Mouse (Mus musculus): ENCODE data around the gene Plekha5. TPM values are rescaled to one million over a fixed set of nuclear protein-coding genes. Genes with fewer than 3 reads are reported as not detected.

Plekha5 gene
- polyA plus RNA-seq, 1 experiment: 56.6 TPM

- H3K36me3 ChIP-seq (ENCODE audit: control insufficient read depth, insufficient read depth, low read length): no peaks in the 10 kb centered on the region; the same call in 1 of the 2 replicates
Observed at GRCm38 (mm10) chr6:140546095-140546494, 122.2 kb downstream of the Plekha5 start.

GRCm38 (mm10) chr6:140546648-140547201 lies 122.9 kb downstream of the Plekha5 start:
- Histone ChIP-seq H3K4me1 (ENCODE audit: control insufficient read depth, insufficient read depth, low read length) (peaks cover 4% of the 10 kb centered on the region; the same call in 1 of the 2 replicates), H3K27ac (ENCODE audit: control insufficient read depth, insufficient read depth, low read depth, low read length) (no peak overlapping the region), H3K27me3 (ENCODE audit: control insufficient read depth, insufficient read depth, low read length) (no peaks in the 10 kb centered on the region), H3K36me3 (ENCODE audit: control insufficient read depth, insufficient read depth, low read length) (no peaks in the 10 kb centered on the region; the same call in 1 of the 2 replicates), H3K4me3 (ENCODE audit: control insufficient read depth, low read depth, low read length) (no peak overlapping the region)
- no peak for TF ChIP-seq POLR2A (IDR thresholded peaks at IDR 0.05; ENCODE audit: control insufficient read depth, low read depth, low read length)
- no peak for TF ChIP-seq CTCF (IDR thresholded peaks at IDR 0.05; ENCODE audit: control insufficient read depth, insufficient read depth, insufficient replicate concordance, low read depth, low read length)

More at GRCm38 (mm10) chr6:140546095-140546494, 122.2 kb downstream of the Plekha5 start:
- no peaks in the 10 kb centered on the region for H3K27me3 ChIP-seq (ENCODE audit: control insufficient read depth, insufficient read depth, low read length)
- H3K27ac ChIP-seq (ENCODE audit: control insufficient read depth, insufficient read depth, low read depth, low read length): no peak overlapping the region
- TF ChIP-seq CTCF (IDR thresholded peaks at IDR 0.05; ENCODE audit: control insufficient read depth, insufficient read depth, insufficient replicate concordance, low read depth, low read length) (no peak), POLR2A (IDR thresholded peaks at IDR 0.05; ENCODE audit: control insufficient read depth, low read depth, low read length) (no peak)
- H3K4me3 ChIP-seq (ENCODE audit: control insufficient read depth, low read depth, low read length): no peak overlapping the region
- H3K4me1 ChIP-seq (ENCODE audit: control insufficient read depth, insufficient read depth, low read length): peaks cover 4% of the 10 kb centered on the region; the same call in 1 of the 2 replicates

GRCm38 (mm10) chr6:140547203-140547944 lies 123.5 kb downstream of the Plekha5 start:
- H3K27me3 ChIP-seq (ENCODE audit: control insufficient read depth, insufficient read depth, low read length): no peaks in the 10 kb centered on the region
- TF ChIP-seq CTCF (IDR thresholded peaks at IDR 0.05; ENCODE audit: control insufficient read depth, insufficient read depth, insufficient replicate concordance, low read depth, low read length) (no peak), POLR2A (IDR thresholded peaks at IDR 0.05; ENCODE audit: control insufficient read depth, low read depth, low read length) (no peak)
- H3K36me3 ChIP-seq (ENCODE audit: control insufficient read depth, insufficient read depth, low read length): no peaks in the 10 kb centered on the region; the same call in 1 of the 2 replicates
- H3K27ac ChIP-seq (ENCODE audit: control insufficient read depth, insufficient read depth, low read depth, low read length): no peak overlapping the region
- H3K4me1 ChIP-seq (ENCODE audit: control insufficient read depth, insufficient read depth, low read length): peaks cover 4% of the 10 kb centered on the region; the same call in 1 of the 2 replicates
- no peak overlapping the region for H3K4me3 ChIP-seq (ENCODE audit: control insufficient read depth, low read depth, low read length)

- Histone ChIP-seq H3K4me3 (ENCODE audit: control insufficient read depth, low read depth, low read length) (no peak overlapping the region), H3K27ac (ENCODE audit: control insufficient read depth, insufficient read depth, low read depth, low read length) (no peak overlapping the region), H3K27me3 (ENCODE audit: control insufficient read depth, insufficient read depth, low read length) (no peaks in the 10 kb centered on the region), H3K4me1 (ENCODE audit: control insufficient read depth, insufficient read depth, low read length) (peaks cover 4% of the 10 kb centered on the region; the same call in 1 of the 2 replicates), H3K36me3 (ENCODE audit: control insufficient read depth, insufficient read depth, low read length) (no peaks in the 10 kb centered on the region; the same call in 1 of the 2 replicates)
- no peak for TF ChIP-seq CTCF (IDR thresholded peaks at IDR 0.05; ENCODE audit: control insufficient read depth, insufficient read depth, insufficient replicate concordance, low read depth, low read length)
- no peak for TF ChIP-seq POLR2A (IDR thresholded peaks at IDR 0.05; ENCODE audit: control insufficient read depth, low read depth, low read length)
Observed at GRCm38 (mm10) chr6:140548082-140548769, 124.4 kb downstream of the Plekha5 start.

GRCm38 (mm10) chr6:140550741-140551140 lies 126.9 kb downstream of the Plekha5 start:
- peaks cover 4% of the 10 kb centered on the region; the same call in 1 of the 2 replicates for H3K4me1 ChIP-seq (ENCODE audit: control insufficient read depth, insufficient read depth, low read length)
- H3K36me3 ChIP-seq (ENCODE audit: control insufficient read depth, insufficient read depth, low read length): peaks cover 1% of the 10 kb centered on the region; the same call in 1 of the 2 replicates
- no peak overlapping the region for H3K4me3 ChIP-seq (ENCODE audit: control insufficient read depth, low read depth, low read length)
- no peaks in the 10 kb centered on the region for H3K27me3 ChIP-seq (ENCODE audit: control insufficient read depth, insufficient read depth, low read length)
- no peak overlapping the region for H3K27ac ChIP-seq (ENCODE audit: control insufficient read depth, insufficient read depth, low read depth, low read length)
- TF ChIP-seq POLR2A (IDR thresholded peaks at IDR 0.05; ENCODE audit: control insufficient read depth, low read depth, low read length) (no peak), CTCF (IDR thresholded peaks at IDR 0.05; ENCODE audit: control insufficient read depth, insufficient read depth, insufficient replicate concordance, low read depth, low read length) (no peak)

- H3K27me3 ChIP-seq (ENCODE audit: control insufficient read depth, insufficient read depth, low read length): no peaks in the 10 kb centered on the region
- H3K4me1 ChIP-seq (ENCODE audit: control insufficient read depth, insufficient read depth, low read length): peaks cover 4% of the 10 kb centered on the region; the same call in 1 of the 2 replicates
- H3K4me3 ChIP-seq (ENCODE audit: control insufficient read depth, low read depth, low read length): no peak overlapping the region
- H3K27ac ChIP-seq (ENCODE audit: control insufficient read depth, insufficient read depth, low read depth, low read length): no peak overlapping the region
- TF ChIP-seq CTCF (IDR thresholded peaks at IDR 0.05; ENCODE audit: control insufficient read depth, insufficient read depth, insufficient replicate concordance, low read depth, low read length): no peak
- no peak for TF ChIP-seq POLR2A (IDR thresholded peaks at IDR 0.05; ENCODE audit: control insufficient read depth, low read depth, low read length)
- peaks cover 1% of the 10 kb centered on the region; the same call in 1 of the 2 replicates for H3K36me3 ChIP-seq (ENCODE audit: control insufficient read depth, insufficient read depth, low read length)
Observed at GRCm38 (mm10) chr6:140554261-140554660, 130.4 kb downstream of the Plekha5 start.

GRCm38 (mm10) chr6:140559411-140559810 lies 135.6 kb downstream of the Plekha5 start:
- no peaks in the 10 kb centered on the region for H3K4me1 ChIP-seq (ENCODE audit: control insufficient read depth, insufficient read depth, low read length)
- TF ChIP-seq CTCF (IDR thresholded peaks at IDR 0.05; ENCODE audit: control insufficient read depth, insufficient read depth, insufficient replicate concordance, low read depth, low read length) (no peak), POLR2A (IDR thresholded peaks at IDR 0.05; ENCODE audit: control insufficient read depth, low read depth, low read length) (no peak)
- H3K4me3 ChIP-seq (ENCODE audit: control insufficient read depth, low read depth, low read length): peak overlapping the region; percentile 27; the same call in 1 of the 2 replicates
- H3K36me3 ChIP-seq (ENCODE audit: control insufficient read depth, insufficient read depth, low read length): no peaks in the 10 kb centered on the region
- H3K27me3 ChIP-seq (ENCODE audit: control insufficient read depth, insufficient read depth, low read length): no peaks in the 10 kb centered on the region
- H3K27ac ChIP-seq (ENCODE audit: control insufficient read depth, insufficient read depth, low read depth, low read length): no peak overlapping the region

All from testis, adult 2 months (tissue).